Mouse (Mus musculus): ENCODE measurements around the gene Lrrc55.

DNA sequence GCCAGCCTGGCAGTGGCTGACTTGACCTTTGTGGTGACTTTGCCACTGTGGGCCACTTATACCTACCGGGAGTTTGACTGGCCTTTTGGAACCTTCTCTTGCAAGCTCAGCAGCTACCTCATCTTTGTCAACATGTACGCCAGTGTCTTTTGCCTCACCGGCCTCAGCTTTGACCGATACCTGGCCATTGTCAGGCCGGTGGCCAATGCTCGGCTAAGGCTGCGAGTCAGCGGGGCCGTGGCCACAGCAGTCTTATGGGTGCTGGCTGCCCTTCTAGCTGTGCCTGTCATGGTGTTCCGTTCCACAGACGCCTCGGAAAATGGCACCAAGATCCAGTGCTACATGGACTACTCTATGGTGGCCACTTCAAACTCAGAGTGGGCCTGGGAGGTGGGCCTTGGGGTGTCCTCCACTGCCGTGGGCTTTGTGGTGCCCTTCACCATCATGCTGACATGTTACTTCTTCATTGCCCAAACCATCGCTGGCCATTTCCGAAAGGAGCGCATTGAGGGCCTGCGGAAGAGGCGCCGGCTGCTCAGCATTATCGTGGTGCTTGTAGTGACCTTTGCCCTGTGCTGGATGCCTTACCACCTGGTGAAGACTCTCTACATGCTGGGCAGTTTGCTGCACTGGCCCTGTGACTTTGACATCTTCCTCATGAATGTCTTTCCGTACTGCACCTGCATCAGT, 60.0 kb downstream of the Lrrc55 start:
- TF ChIP-seq POLR2A (IDR thresholded peaks at IDR 0.05; ENCODE audit: low read depth, low read length) (no peak), CTCF (conservative IDR thresholded peaks at IDR 0.05; ENCODE audit: insufficient read depth, insufficient read length, low read depth, low read length) (no peak)
